Comparison of ENCODE assay signal across 12 mouse cellular contexts in the genomic region with DNA sequence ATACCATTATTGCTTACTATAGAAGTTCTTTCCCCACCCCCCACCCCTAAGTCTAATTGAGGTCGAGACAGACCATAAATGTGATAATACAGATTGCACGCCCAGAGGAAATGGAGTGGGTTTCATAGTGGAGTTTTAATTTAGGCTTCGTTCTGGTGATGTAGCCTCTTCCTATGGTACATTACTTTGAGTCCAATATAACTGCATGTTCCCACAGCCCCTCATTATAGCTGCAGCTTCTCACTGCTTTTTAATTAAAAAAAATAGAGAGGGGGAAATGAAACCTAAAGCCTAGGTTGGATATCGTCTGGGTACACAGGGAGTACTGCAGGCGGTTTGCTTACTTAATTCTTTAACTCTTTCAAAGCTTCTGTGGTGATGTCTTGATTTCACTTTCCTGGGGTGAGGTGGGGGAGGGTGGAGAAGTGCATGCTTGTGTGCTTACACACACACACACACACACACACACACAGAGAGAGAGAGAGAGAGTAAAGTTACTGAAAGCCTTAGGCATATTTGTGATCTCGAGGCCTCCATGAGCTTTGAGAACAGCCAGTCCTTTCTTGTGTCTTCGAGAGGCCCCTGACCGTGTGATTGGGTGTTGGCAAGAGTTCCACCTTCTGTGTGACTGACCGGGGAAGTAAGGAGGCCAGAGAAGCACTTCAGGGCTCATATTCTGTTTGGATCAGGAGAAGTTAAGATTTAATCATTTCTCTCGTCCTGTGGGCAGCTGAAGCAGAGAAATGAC. TPM values are rescaled to one million over a fixed set of nuclear protein-coding genes. Genes with fewer than 3 reads are reported as not detected.
DNase-seq lines count a peak whose midpoint lies in the region; ATAC-seq and TF ChIP-seq lines count a peak whose summit lies in the region.
"Had no signal": no experiment of that assay in that cellular context is flagged by ENCODE, and none has a peak within 500 bp of the region (broad histone marks: within the 10 kb centered on the region; RNA-seq: fewer than 3 reads in every experiment).

No protein-coding gene starts in this region.

- H3K36me3 ChIP-seq in hindbrain, embryonic 10.5 days = no peaks in the 10 kb centered on the region
- H3K36me3 ChIP-seq in hindbrain, embryonic 11.5 days (ENCODE audit: control insufficient read depth, insufficient read depth, low read length) = no peaks in the 10 kb centered on the region
- no peaks in the 10 kb centered on the region for H3K36me3 ChIP-seq in limb, embryonic 15.5 days
- no peaks in the 10 kb centered on the region for H3K36me3 ChIP-seq in midbrain, embryonic 14.5 days (ENCODE audit: control insufficient read depth, insufficient read depth, low read length)

- H3K4me1 ChIP-seq in hindbrain, embryonic 10.5 days (replicated peaks) = peaks cover 27% of the 10 kb centered on the region
- no peaks in the 10 kb centered on the region for H3K4me1 ChIP-seq in hindbrain, embryonic 11.5 days (replicated peaks; ENCODE audit: control insufficient read depth, insufficient read depth, low read length)
- H3K4me1 ChIP-seq in limb, embryonic 15.5 days = peaks cover 30% of the 10 kb centered on the region
- peaks cover 23% of the 10 kb centered on the region for H3K4me1 ChIP-seq in midbrain, embryonic 14.5 days (ENCODE audit: control insufficient read depth, insufficient read depth, low read length)

- H3K4me2 ChIP-seq in hindbrain, embryonic 11.5 days (replicated peaks; ENCODE audit: low read depth, low read length) = no peak overlapping the region
- no peak overlapping the region for H3K4me2 ChIP-seq in limb, embryonic 15.5 days
- no peak overlapping the region for H3K4me2 ChIP-seq in midbrain, embryonic 14.5 days (ENCODE audit: low read length)

- TF ChIP-seq CTCF in brain, embryonic 14.5 days (IDR thresholded peaks at IDR 0.05; ENCODE audit: borderline replicate concordance, extremely low read depth, insufficient read depth, insufficient read length) = no peak

- 53% methylated on average over 10 of the region's 10 CpGs for WGBS in hindbrain, embryonic 10.5 days
- 65% methylated on average over 10 of the region's 10 CpGs for WGBS in hindbrain, embryonic 11.5 days
- WGBS in limb, embryonic 15.5 days = 21% methylated on average over 10 of the region's 10 CpGs
- 19% methylated on average over 10 of the region's 10 CpGs for WGBS in midbrain, embryonic 14.5 days

- no peak for DNase-seq in hindbrain, embryonic 10.5 days (ENCODE audit: low spot score)
- DNase-seq in hindbrain, embryonic 11.5 days (ENCODE audit: low spot score) = no peak
- DNase-seq in brain, embryonic 14.5 days (ENCODE audit: low read depth) = peak; percentile 73
- DNase-seq in midbrain, embryonic 14.5 days = peak; percentile 45
- no peak for DNase-seq in natural killer cell, adult 2 months (ENCODE audit: low spot score in 2 of 2)
- no peak for DNase-seq in left cerebral cortex, adult 8-10 months (ENCODE audit: low spot score in 2 of 2)
- no peak for DNase-seq in testis, postnatal 10 days (ENCODE audit: low spot score)
- DNase-seq: forebrain, postnatal 0 days; heart, postnatal 36 days; right cerebral cortex, adult 18-20 months had no signal

- H3K27ac ChIP-seq in hindbrain, embryonic 10.5 days = peak overlapping the region; percentile 59
- H3K27ac ChIP-seq in hindbrain, embryonic 11.5 days (ENCODE audit: low read depth, low read length) = no peak overlapping the region
- peak overlapping the region; percentile 3; the same call in 1 of the 2 replicates for H3K27ac ChIP-seq in limb, embryonic 15.5 days
- peak overlapping the region; percentile 64 for H3K27ac ChIP-seq in midbrain, embryonic 14.5 days (replicated peaks; ENCODE audit: low read depth, low read length)

- no peaks in the 10 kb centered on the region for H3K9me3 ChIP-seq in hindbrain, embryonic 10.5 days
- no peaks in the 10 kb centered on the region for H3K9me3 ChIP-seq in hindbrain, embryonic 11.5 days (ENCODE audit: control insufficient read depth, low read length)
- no peaks in the 10 kb centered on the region for H3K9me3 ChIP-seq in limb, embryonic 15.5 days
- no peaks in the 10 kb centered on the region for H3K9me3 ChIP-seq in midbrain, embryonic 14.5 days (ENCODE audit: control insufficient read depth, low read length)

- no peak for ATAC-seq in hindbrain, embryonic 11.5 days (ENCODE audit: low FRiP score)
- no peak for ATAC-seq in limb, embryonic 15.5 days (ENCODE audit: insufficient number of reproducible peaks, low FRiP score, low TSS enrichment, low read depth)
- no peak for ATAC-seq in midbrain, embryonic 14.5 days (ENCODE audit: low FRiP score, low TSS enrichment)
- ATAC-seq: forebrain, postnatal 0 days had no signal

- no peak overlapping the region for H3K4me3 ChIP-seq in hindbrain, embryonic 10.5 days
- no peak overlapping the region for H3K4me3 ChIP-seq in hindbrain, embryonic 11.5 days (ENCODE audit: low read depth, low read length)
- no peak overlapping the region for H3K4me3 ChIP-seq in limb, embryonic 15.5 days
- no peak overlapping the region for H3K4me3 ChIP-seq in midbrain, embryonic 14.5 days (replicated peaks; ENCODE audit: low read depth, low read length)

- H3K27me3 ChIP-seq in hindbrain, embryonic 10.5 days (ENCODE audit: insufficient read depth, poor library complexity, severe bottlenecking) = no peaks in the 10 kb centered on the region
- no peaks in the 10 kb centered on the region for H3K27me3 ChIP-seq in hindbrain, embryonic 11.5 days (ENCODE audit: control insufficient read depth, insufficient read depth, low read length)
- no peaks in the 10 kb centered on the region for H3K27me3 ChIP-seq in limb, embryonic 15.5 days
- no peaks in the 10 kb centered on the region for H3K27me3 ChIP-seq in midbrain, embryonic 14.5 days (ENCODE audit: control insufficient read depth, insufficient read depth, low read length)
- H3K27me3 ChIP-seq: CH12.LX had no signal

- no peak for TF ChIP-seq POLR2A in brain, embryonic 14.5 days (IDR thresholded peaks at IDR 0.05; ENCODE audit: borderline replicate concordance, extremely low read depth, insufficient read depth, insufficient read length, poor library complexity, severe bottlenecking)

- H3K9ac ChIP-seq in hindbrain, embryonic 11.5 days (ENCODE audit: low read depth, low read length) = no peak overlapping the region
- no peak overlapping the region for H3K9ac ChIP-seq in limb, embryonic 15.5 days
- H3K9ac ChIP-seq in midbrain, embryonic 14.5 days (replicated peaks; ENCODE audit: low read length) = no peak overlapping the region
- H3K9ac ChIP-seq: forebrain, postnatal 0 days had no signal

RNA-seq across cellular contexts. Expression of a gene that starts 31.7 kb away (rescaled TPM):
- 93.4 and 95.9 TPM in 2 replicates for polyA plus RNA-seq in hindbrain, embryonic 10.5 days (2016; fragmentation: Nextera tagmentation; extraction: Ambion mirVana)
- 90.1 and 104 TPM in 2 replicates for polyA plus RNA-seq in hindbrain, embryonic 11.5 days (2014; fragmentation: Nextera tagmentation; extraction: Ambion mirVana)
- polyA plus RNA-seq in brain, embryonic 14.5 days (2012; rRNA removed) = 61.8 TPM in 2 replicates
- polyA plus RNA-seq in limb, embryonic 15.5 days (2015; fragmentation: Nextera tagmentation; extraction: Ambion mirVana) = 48.9 and 51.0 TPM in 2 replicates
- polyA plus RNA-seq in midbrain, embryonic 14.5 days (2014; fragmentation: Nextera tagmentation; extraction: Ambion mirVana) = 61.2 and 78.7 TPM in 2 replicates
- 10 to 100 TPM; 24.6 to 28.4 (median 27.7) TPM for total RNA-seq in left cerebral cortex, adult 8-10 months (2022)

Comparison
In these comparisons a context has a peak if more than half of its experiments do, and no peak if none do; other contexts are left out.
1. DNase-seq: peak in brain, embryonic 14.5 days (single experiment) and midbrain, embryonic 14.5 days (single experiment); none in hindbrain, embryonic 10.5 days (single experiment), hindbrain, embryonic 11.5 days (single experiment), natural killer cell, adult 2 months (0 of 2), left cerebral cortex, adult 8-10 months (0 of 2) and testis, postnatal 10 days (single experiment).